Mouse (Mus musculus) liver, embryonic 14.5 days (tissue): Measurements from ENCODE around the gene Cyp2b10. TPM values are rescaled to one million over a fixed set of nuclear protein-coding genes. Genes with fewer than 3 reads are reported as not detected.

Experiments used
- ATAC-seq: fragments of 200-750 bp; cut with Nextera tagmentation; 2 replicates; pipeline ENCODE4 v1.8.0; 2017; ENCODE audit warnings: moderate number of reproducible peaks, mild to moderate bottlenecking, moderate library complexity; ENCODE audit not compliant: insufficient read depth
- DNase-seq, 3 experiments: peaks; one replicate each; pipeline ENCODE4 v3.0.0-alpha.2; 2012 to 2013; ENCODE audit warnings: low read depth in 3 of 3, low spot score in 3 of 3
- H3K27ac ChIP-seq: fragments of 300-500 bp; sonication (generic); 2 replicates; pipeline ENCODE4 v1.5.1; 2014; ENCODE audit warnings: moderate library complexity, mild to moderate bottlenecking, control low read depth, inconsistent platforms
- H3K27me3 ChIP-seq: fragments of 300-500 bp; sonication (generic); 2 replicates; pipeline ENCODE4 v1.6.1; 2014; ENCODE audit warnings: mild to moderate bottlenecking, low read length, moderate library complexity; ENCODE audit not compliant: control insufficient read depth, insufficient read depth
- H3K36me3 ChIP-seq: fragments of 300-500 bp; sonication (generic); replicated peaks from 2 replicates; pipeline ENCODE4 v1.6.1; 2014; ENCODE audit warnings: low read depth; ENCODE audit not compliant: control insufficient read depth, insufficient read depth
- H3K4me1 ChIP-seq, 2 experiments: fragments of 200-500 bp in 1 of 2; fragments of 300-500 bp in 1 of 2; sonication (generic) in 1 of 2; replicated peaks; 2 replicates each; pipeline ENCODE4 v1.6.1; 2012 to 2014; ENCODE audit warnings: antibody characterized with exemption in 1 of 2, inconsistent platforms in 1 of 2, low read length in 1 of 2; ENCODE audit not compliant: control insufficient read depth in 2 of 2, insufficient read depth in 2 of 2
- H3K4me2 ChIP-seq: fragments of 300-500 bp; sonication (generic); 2 replicates; pipeline ENCODE4 v1.6.1; 2014; ENCODE audit warnings: low read depth, mild to moderate bottlenecking, control low read depth, moderate library complexity
- H3K4me3 ChIP-seq, 2 experiments: fragments of 200-500 bp in 1 of 2; fragments of 300-500 bp in 1 of 2; sonication (generic) in 1 of 2; 2 replicates each; pipeline ENCODE4 v1.5.1; 2012 to 2014; ENCODE audit warnings: low read depth in 2 of 2, low read length in 2 of 2, mild to moderate bottlenecking in 2 of 2, control low read depth in 1 of 2, inconsistent platforms in 1 of 2, moderate library complexity in 1 of 2; ENCODE audit not compliant: insufficient read depth in 1 of 2
- H3K9ac ChIP-seq: fragments of 300-500 bp; sonication (generic); replicated peaks from 2 replicates; pipeline ENCODE4 v1.6.1; 2014; ENCODE audit warnings: mild to moderate bottlenecking, control low read depth, moderate library complexity
- H3K9me3 ChIP-seq: fragments of 300-500 bp; sonication (generic); 2 replicates; pipeline ENCODE4 v1.6.1; 2016; ENCODE audit warnings: low read length, mixed read lengths; ENCODE audit not compliant: control insufficient read depth
- CTCF ChIP-seq: IDR thresholded peaks from 2 replicates; pipeline ENCODE4 v1.5.1; 2016; ENCODE audit warnings: antibody characterized with exemption, low read depth, control low read depth
- EP300 ChIP-seq: IDR thresholded peaks from 2 replicates; pipeline ENCODE4 v1.6.1; 2016; ENCODE audit warnings: antibody characterized with exemption, low read depth
- WGBS: fragments of 180-500 bp; shearing (Covaris S2); extraction: QIAGEN DNeasy Blood & Tissue Kit; methylation state at CpG from one replicate; pipeline ENCODE4 v1.1.7; 2014; ENCODE audit not compliant: insufficient replicate concordance; 5-methylcytosine and 5-hydroxymethylcytosine counted together
- polyA plus RNA-seq, 2 experiments: library from polyadenylated mRNA; depleted of rRNA in 1 of 2; stranded (reverse) in 1 of 2; unstranded in 1 of 2; fragments of >200 nt; fragmentation: Nextera tagmentation in 1 of 2; extraction: Ambion mirVana in 1 of 2; gene quantifications; 2 replicates each; pipeline versions ENCODE4 v1.2.1 to v1.2.3; 2012 to 2014

The Cyp2b10 gene
- polyA plus RNA-seq, 2 experiments: 0.07 TPM; not detected in 1

- Histone ChIP-seq H3K9ac (no peak overlapping the region), H3K9me3 (no peaks in the 10 kb centered on the region), H3K27me3 (no peaks in the 10 kb centered on the region), H3K27ac (no peak overlapping the region), H3K4me3 (no peak overlapping the region), H3K36me3 (no peaks in the 10 kb centered on the region), H3K4me1 (no peaks in the 10 kb centered on the region; a peak in 1 of 4 replicates), H3K4me2 (no peak overlapping the region)
- DNase-seq: no peak
- 61% methylated on average over 1 of the region's 1 CpGs for WGBS
- ATAC-seq: no peak
- TF ChIP-seq EP300 (no peak), CTCF (no peak)
Measured at GRCm38 (mm10) chr7:25919467-25919866, 22.0 kb downstream of the Cyp2b10 start.

- WGBS: 33% methylated on average over 1 of the region's 1 CpGs
- Histone ChIP-seq H3K9me3 (no peaks in the 10 kb centered on the region), H3K4me1 (no peaks in the 10 kb centered on the region), H3K9ac (no peak overlapping the region), H3K36me3 (no peaks in the 10 kb centered on the region), H3K27me3 (no peaks in the 10 kb centered on the region), H3K27ac (no peak overlapping the region), H3K4me2 (no peak overlapping the region), H3K4me3 (no peak overlapping the region)
- TF ChIP-seq EP300 (no peak), CTCF (no peak)
- no peak for ATAC-seq
- no peak for DNase-seq
Measured at GRCm38 (mm10) chr7:25945274-25945673, 47.9 kb downstream of the Cyp2b10 start.

Other genes with a start within 250 kb of the Cyp2b10 start
- 20.1 and 22.0 TPM in 2 replicates for gene Bckdha, start 238.6 kb upstream of the Cyp2b10 start, polyA plus RNA-seq (2012; rRNA removed)
- 17.3 and 21.0 TPM in 2 replicates for gene Bckdha, start 238.6 kb upstream of the Cyp2b10 start, polyA plus RNA-seq (2014; fragmentation: Nextera tagmentation; extraction: Ambion mirVana)
- gene Exosc5, start 238.5 kb upstream of the Cyp2b10 start, polyA plus RNA-seq (2012; rRNA removed): 33.7 and 35.2 TPM in 2 replicates
- gene Exosc5, start 238.5 kb upstream of the Cyp2b10 start, polyA plus RNA-seq (2014; fragmentation: Nextera tagmentation; extraction: Ambion mirVana): 48.1 and 51.6 TPM in 2 replicates
- 0.22 and 0.32 TPM in 2 replicates for gene Tmem91, start 222.5 kb upstream of the Cyp2b10 start, polyA plus RNA-seq (2012; rRNA removed)
- gene Tmem91, start 222.5 kb upstream of the Cyp2b10 start, polyA plus RNA-seq (2014; fragmentation: Nextera tagmentation; extraction: Ambion mirVana): 0.39 and 0.51 TPM in 2 replicates
- gene B9d2, start 216.8 kb upstream of the Cyp2b10 start, polyA plus RNA-seq (2012; rRNA removed): 21.9 and 28.2 TPM in 2 replicates
- 18.8 and 20.4 TPM in 2 replicates for gene B9d2, start 216.8 kb upstream of the Cyp2b10 start, polyA plus RNA-seq (2014; fragmentation: Nextera tagmentation; extraction: Ambion mirVana)
- 16.6 and 18.5 TPM in 2 replicates for gene Tgfb1, start 210.6 kb upstream of the Cyp2b10 start, polyA plus RNA-seq (2012; rRNA removed)
- gene Tgfb1, start 210.6 kb upstream of the Cyp2b10 start, polyA plus RNA-seq (2014; fragmentation: Nextera tagmentation; extraction: Ambion mirVana): 3.9 and 4.3 TPM in 2 replicates
- 17.1 and 19.5 TPM in 2 replicates for gene Ccdc97, start 178.5 kb upstream of the Cyp2b10 start, polyA plus RNA-seq (2012; rRNA removed)
- 11.3 and 13.2 TPM in 2 replicates for gene Ccdc97, start 178.5 kb upstream of the Cyp2b10 start, polyA plus RNA-seq (2014; fragmentation: Nextera tagmentation; extraction: Ambion mirVana)
- gene Hnrnpul1, start 142.9 kb upstream of the Cyp2b10 start, polyA plus RNA-seq (2012; rRNA removed): 22.8 and 26.5 TPM in 2 replicates
- gene Hnrnpul1, start 142.9 kb upstream of the Cyp2b10 start, polyA plus RNA-seq (2014; fragmentation: Nextera tagmentation; extraction: Ambion mirVana): 36.5 and 39.1 TPM in 2 replicates
- gene Axl, start 108.9 kb upstream of the Cyp2b10 start, polyA plus RNA-seq (2012; rRNA removed): 5.3 and 5.8 TPM in 2 replicates
- gene Axl, start 108.9 kb upstream of the Cyp2b10 start, polyA plus RNA-seq (2014; fragmentation: Nextera tagmentation; extraction: Ambion mirVana): 11.8 and 12.7 TPM in 2 replicates
- 0.22 and 0.49 TPM in 2 replicates for gene Cyp2s1, start 80.7 kb upstream of the Cyp2b10 start, polyA plus RNA-seq (2012; rRNA removed)
- 0.25 and 0.52 TPM in 2 replicates for gene Cyp2s1, start 80.7 kb upstream of the Cyp2b10 start, polyA plus RNA-seq (2014; fragmentation: Nextera tagmentation; extraction: Ambion mirVana)
- gene Cyp2b13, start 163.9 kb downstream of the Cyp2b10 start, polyA plus RNA-seq (2012; rRNA removed): 0.13 and 0.17 TPM in 2 replicates
- 0.15 and 0.21 TPM in 2 replicates for gene Cyp2b13, start 163.9 kb downstream of the Cyp2b10 start, polyA plus RNA-seq (2014; fragmentation: Nextera tagmentation; extraction: Ambion mirVana)